Mouse (Mus musculus): ENCODE measurements around the gene Psmf1. TPM values are rescaled to one million over a fixed set of nuclear protein-coding genes. Genes with fewer than 3 reads are reported as not detected.

The Psmf1 gene
- total RNA-seq, 2 experiments from 2014 or later: 43.4 to 44.5 TPM

Other genes with a start within 250 kb of the Psmf1 start
- 100 to 1,000 TPM; 619 to 633 TPM for gene Fkbp1a, start 201.7 kb downstream of the Psmf1 start, total RNA-seq (2021)
- gene Sdcbp2, start 171.6 kb downstream of the Psmf1 start, total RNA-seq (2021): 1 to 10 TPM; 1.2 to 1.6 TPM
- gene Snph, start 111.6 kb downstream of the Psmf1 start, total RNA-seq (2021): 100 to 1,000 TPM; 230 to 236 TPM
- gene Rad21l, start 75.7 kb downstream of the Psmf1 start, total RNA-seq (2021): under 1 TPM; 0.35 to 0.47 TPM
- gene Tmem74b, start 42.2 kb downstream of the Psmf1 start, total RNA-seq (2021): 1 to 10 TPM; 6.8 to 8.1 TPM
- gene Rspo4, start 98.7 kb upstream of the Psmf1 start, total RNA-seq (2021): under 1 TPM in 1 of 2 experiments, not detected in 1; 0.13 TPM
- gene Angpt4, start 167.0 kb upstream of the Psmf1 start, total RNA-seq (2021): under 1 TPM; 0.20 to 0.23 TPM
- gene Fam110a, start 236.0 kb upstream of the Psmf1 start, total RNA-seq (2021): 1 to 10 TPM; 5.0 to 6.8 TPM